Mouse (Mus musculus): ENCODE data around the gene Tmbim6. TPM values are rescaled to one million over a fixed set of nuclear protein-coding genes. Genes with fewer than 3 reads are reported as not detected.

Tmbim6 gene
- polyA plus RNA-seq, 1 experiment from 2014 or later, result 212 TPM

GRCm38 (mm10) chr15:99431967-99432366 lies 39.3 kb downstream of the Tmbim6 start:
- DNase-seq (ENCODE audit: low spot score) (no peak), ATAC-seq (ENCODE audit: low FRiP score) (no peak)
- H3K4me3 ChIP-seq (ENCODE audit: low read depth, low read length), result no peak overlapping the region
- H3K4me2 ChIP-seq (replicated peaks; ENCODE audit: low read depth, low read length), result no peak overlapping the region
- H3K27me3 ChIP-seq (ENCODE audit: control insufficient read depth, insufficient read depth, low read length), result no peaks in the 10 kb centered on the region
- 83% methylated on average over 8 of the region's 8 CpGs for WGBS
- H3K9me3 ChIP-seq (ENCODE audit: control insufficient read depth, low read length), result no peaks in the 10 kb centered on the region
- no peak overlapping the region for H3K9ac ChIP-seq (ENCODE audit: low read depth, low read length)
- H3K4me1 ChIP-seq (replicated peaks; ENCODE audit: control insufficient read depth, insufficient read depth, low read length), result peaks cover 2% of the 10 kb centered on the region; the same call in 1 of the 2 replicates
- no peak overlapping the region for H3K27ac ChIP-seq (ENCODE audit: low read depth, low read length)
- H3K36me3 ChIP-seq (ENCODE audit: control insufficient read depth, insufficient read depth, low read length), result peaks cover 4% of the 10 kb centered on the region; the same call in 1 of the 2 replicates

- no peak overlapping the region for H3K4me2 ChIP-seq (replicated peaks; ENCODE audit: low read depth, low read length)
- peaks cover 2% of the 10 kb centered on the region; the same call in 1 of the 2 replicates for H3K4me1 ChIP-seq (replicated peaks; ENCODE audit: control insufficient read depth, insufficient read depth, low read length)
- no peaks in the 10 kb centered on the region for H3K36me3 ChIP-seq (ENCODE audit: control insufficient read depth, insufficient read depth, low read length)
- ATAC-seq (ENCODE audit: low FRiP score), result no peak
- 92% methylated on average over 16 of the region's 16 CpGs for WGBS
- no peak overlapping the region for H3K4me3 ChIP-seq (ENCODE audit: low read depth, low read length)
- DNase-seq (ENCODE audit: low spot score), result no peak
- H3K9ac ChIP-seq (ENCODE audit: low read depth, low read length), result no peak overlapping the region
- H3K27ac ChIP-seq (ENCODE audit: low read depth, low read length), result no peak overlapping the region
- H3K9me3 ChIP-seq (ENCODE audit: control insufficient read depth, low read length), result no peaks in the 10 kb centered on the region
- H3K27me3 ChIP-seq (ENCODE audit: control insufficient read depth, insufficient read depth, low read length), result no peaks in the 10 kb centered on the region
Observed at GRCm38 (mm10) chr15:99433081-99433718, 40.5 kb downstream of the Tmbim6 start.

GRCm38 (mm10) chr15:99433913-99434312 lies 41.2 kb downstream of the Tmbim6 start:
- Histone ChIP-seq H3K4me2 (replicated peaks; ENCODE audit: low read depth, low read length) (no peak overlapping the region), H3K4me1 (replicated peaks; ENCODE audit: control insufficient read depth, insufficient read depth, low read length) (peaks cover 2% of the 10 kb centered on the region; the same call in 1 of the 2 replicates), H3K27ac (ENCODE audit: low read depth, low read length) (no peak overlapping the region), H3K4me3 (ENCODE audit: low read depth, low read length) (no peak overlapping the region), H3K27me3 (ENCODE audit: control insufficient read depth, insufficient read depth, low read length) (no peaks in the 10 kb centered on the region), H3K9me3 (ENCODE audit: control insufficient read depth, low read length) (no peaks in the 10 kb centered on the region), H3K9ac (ENCODE audit: low read depth, low read length) (no peak overlapping the region), H3K36me3 (ENCODE audit: control insufficient read depth, insufficient read depth, low read length) (no peaks in the 10 kb centered on the region)
- no peak for DNase-seq (ENCODE audit: low spot score)
- ATAC-seq (ENCODE audit: low FRiP score), result no peak
- WGBS, result 90% methylated on average over 12 of the region's 12 CpGs

- Histone ChIP-seq H3K4me3 (ENCODE audit: low read depth, low read length) (no peak overlapping the region), H3K9me3 (ENCODE audit: control insufficient read depth, low read length) (no peaks in the 10 kb centered on the region), H3K9ac (ENCODE audit: low read depth, low read length) (no peak overlapping the region), H3K27ac (ENCODE audit: low read depth, low read length) (no peak overlapping the region), H3K36me3 (ENCODE audit: control insufficient read depth, insufficient read depth, low read length) (no peaks in the 10 kb centered on the region), H3K4me2 (replicated peaks; ENCODE audit: low read depth, low read length) (no peak overlapping the region), H3K4me1 (replicated peaks; ENCODE audit: control insufficient read depth, insufficient read depth, low read length) (peaks cover 9% of the 10 kb centered on the region; the same call in 1 of the 2 replicates), H3K27me3 (ENCODE audit: control insufficient read depth, insufficient read depth, low read length) (no peaks in the 10 kb centered on the region)
- WGBS, result 80% methylated on average over 8 of the region's 8 CpGs
- ATAC-seq (ENCODE audit: low FRiP score) (no peak), DNase-seq (ENCODE audit: low spot score) (no peak)
Observed at GRCm38 (mm10) chr15:99438966-99439698, 46.5 kb downstream of the Tmbim6 start.

GRCm38 (mm10) chr15:99440112-99440815 lies 47.6 kb downstream of the Tmbim6 start:
- H3K4me1 ChIP-seq (replicated peaks; ENCODE audit: control insufficient read depth, insufficient read depth, low read length), result peaks cover 9% of the 10 kb centered on the region; the same call in 1 of the 2 replicates
- no peak overlapping the region for H3K4me3 ChIP-seq (ENCODE audit: low read depth, low read length)
- H3K27me3 ChIP-seq (ENCODE audit: control insufficient read depth, insufficient read depth, low read length), result no peaks in the 10 kb centered on the region
- no peak overlapping the region for H3K9ac ChIP-seq (ENCODE audit: low read depth, low read length)
- ATAC-seq (ENCODE audit: low FRiP score) (0 out of 2 replicates have a peak, but pooled peaks have one; percentile 27), DNase-seq (ENCODE audit: low spot score) (no peak)
- H3K27ac ChIP-seq (ENCODE audit: low read depth, low read length), result peak overlapping the region; percentile 51
- 49% methylated on average over 2 of the region's 2 CpGs for WGBS
- no peak overlapping the region for H3K4me2 ChIP-seq (replicated peaks; ENCODE audit: low read depth, low read length)
- H3K9me3 ChIP-seq (ENCODE audit: control insufficient read depth, low read length), result no peaks in the 10 kb centered on the region
- H3K36me3 ChIP-seq (ENCODE audit: control insufficient read depth, insufficient read depth, low read length), result no peaks in the 10 kb centered on the region

- Histone ChIP-seq H3K36me3 (ENCODE audit: control insufficient read depth, insufficient read depth, low read length) (no peaks in the 10 kb centered on the region), H3K27ac (ENCODE audit: low read depth, low read length) (peak overlapping the region; percentile 51), H3K9me3 (ENCODE audit: control insufficient read depth, low read length) (no peaks in the 10 kb centered on the region), H3K4me2 (replicated peaks; ENCODE audit: low read depth, low read length) (no peak overlapping the region), H3K9ac (ENCODE audit: low read depth, low read length) (peak overlapping the region; percentile 3; the same call in 1 of the 2 replicates), H3K27me3 (ENCODE audit: control insufficient read depth, insufficient read depth, low read length) (no peaks in the 10 kb centered on the region), H3K4me3 (ENCODE audit: low read depth, low read length) (no peak overlapping the region), H3K4me1 (replicated peaks; ENCODE audit: control insufficient read depth, insufficient read depth, low read length) (peaks cover 9% of the 10 kb centered on the region; the same call in 1 of the 2 replicates)
- DNase-seq (ENCODE audit: low spot score) (no peak), ATAC-seq (ENCODE audit: low FRiP score) (no peak)
- WGBS, result 68% methylated on average over 8 of the region's 8 CpGs
Observed at GRCm38 (mm10) chr15:99440816-99441457, 48.3 kb downstream of the Tmbim6 start.

- Histone ChIP-seq H3K27me3 (ENCODE audit: control insufficient read depth, insufficient read depth, low read length) (no peaks in the 10 kb centered on the region), H3K4me2 (replicated peaks; ENCODE audit: low read depth, low read length) (no peak overlapping the region), H3K9me3 (ENCODE audit: control insufficient read depth, low read length) (no peaks in the 10 kb centered on the region), H3K27ac (ENCODE audit: low read depth, low read length) (no peak overlapping the region), H3K4me3 (ENCODE audit: low read depth, low read length) (no peak overlapping the region), H3K4me1 (replicated peaks; ENCODE audit: control insufficient read depth, insufficient read depth, low read length) (peaks cover 8% of the 10 kb centered on the region; the same call in 1 of the 2 replicates), H3K9ac (ENCODE audit: low read depth, low read length) (no peak overlapping the region), H3K36me3 (ENCODE audit: control insufficient read depth, insufficient read depth, low read length) (no peaks in the 10 kb centered on the region)
- DNase-seq (ENCODE audit: low spot score) (no peak), ATAC-seq (ENCODE audit: low FRiP score) (no peak)
- 81% methylated on average over 7 of the region's 7 CpGs for WGBS
Observed at GRCm38 (mm10) chr15:99442358-99442757, 49.7 kb downstream of the Tmbim6 start.

- DNase-seq (ENCODE audit: low spot score) (no peak), ATAC-seq (ENCODE audit: low FRiP score) (no peak)
- H3K4me1 ChIP-seq (replicated peaks; ENCODE audit: control insufficient read depth, insufficient read depth, low read length), result peaks cover 6% of the 10 kb centered on the region; the same call in 1 of the 2 replicates
- H3K27ac ChIP-seq (ENCODE audit: low read depth, low read length), result no peak overlapping the region
- no peak overlapping the region for H3K4me2 ChIP-seq (replicated peaks; ENCODE audit: low read depth, low read length)
- H3K9ac ChIP-seq (ENCODE audit: low read depth, low read length), result no peak overlapping the region
- H3K4me3 ChIP-seq (ENCODE audit: low read depth, low read length), result no peak overlapping the region
- WGBS, result 71% methylated on average over 6 of the region's 6 CpGs
- H3K9me3 ChIP-seq (ENCODE audit: control insufficient read depth, low read length), result no peaks in the 10 kb centered on the region
- H3K27me3 ChIP-seq (ENCODE audit: control insufficient read depth, insufficient read depth, low read length), result no peaks in the 10 kb centered on the region
- no peaks in the 10 kb centered on the region for H3K36me3 ChIP-seq (ENCODE audit: control insufficient read depth, insufficient read depth, low read length)
Observed at GRCm38 (mm10) chr15:99445567-99445966, 52.9 kb downstream of the Tmbim6 start.

Data from hindbrain, embryonic 11.5 days (tissue).